Mouse (Mus musculus) ES-E14 (cell line): ENCODE results near the gene Vmn2r25.

Experiments
- CHD2 ChIP-seq: IDR thresholded peaks from 2 replicates; pipeline ENCODE4 v1.6.1; 2014; ENCODE audit warnings: mild to moderate bottlenecking, low read depth, low read length, inconsistent platforms
- HCFC1 ChIP-seq: IDR thresholded peaks from 2 replicates; pipeline ENCODE4 v1.6.1; 2012; ENCODE audit warnings: low read length, inconsistent platforms, borderline replicate concordance; ENCODE audit not compliant: insufficient read depth
- MAFK ChIP-seq: IDR thresholded peaks from 2 replicates; pipeline ENCODE4 v1.6.1; 2014; ENCODE audit warnings: mild to moderate bottlenecking, low read depth, low read length, inconsistent platforms; ENCODE audit not compliant: insufficient read depth
- ZC3H11A ChIP-seq: IDR thresholded peaks from 2 replicates; pipeline ENCODE4 v1.6.1; 2012; ENCODE audit warnings: low read depth, mild to moderate bottlenecking, inconsistent platforms, low read length, borderline replicate concordance
- ZNF384 ChIP-seq: IDR thresholded peaks from 2 replicates; pipeline ENCODE4 v1.6.1; 2012; ENCODE audit warnings: low read depth, low read length, inconsistent platforms

DNA sequence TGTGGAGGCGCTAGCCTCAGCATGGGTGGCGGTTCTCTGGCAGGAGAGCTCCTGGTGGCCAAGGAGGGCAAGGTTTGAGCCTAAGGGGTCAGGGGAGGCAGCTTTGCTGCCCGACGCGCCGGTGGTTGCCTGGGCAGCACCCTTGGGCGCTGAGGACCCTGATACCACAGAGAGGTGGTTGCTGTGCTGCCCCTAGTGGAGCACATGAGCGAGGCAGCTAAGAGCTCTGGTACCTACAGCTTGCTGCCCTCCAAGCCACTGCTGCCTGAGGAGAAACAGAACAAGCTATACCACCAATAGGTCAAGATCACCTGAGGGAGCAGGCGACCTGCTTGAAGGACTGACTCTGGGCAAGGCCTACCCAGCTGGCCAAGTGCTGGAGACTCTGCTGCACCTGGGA lies 59.5 kb downstream of the Vmn2r25 start:
- TF ChIP-seq ZNF384 (no peak), MAFK (no peak), HCFC1 (no peak), ZC3H11A (peak; percentile 9; the same call in 1 of the 2 replicates), CHD2 (no peak)
